Mouse (Mus musculus) embryonic facial prominence, embryonic 11.5 days (tissue): Measurements from ENCODE around the gene C730034F03Rik. TPM values are rescaled to one million over a fixed set of nuclear protein-coding genes. Genes with fewer than 3 reads are reported as not detected.

Experiments used
- ATAC-seq: fragments of 200-750 bp; cut with Nextera tagmentation; replicated peaks from 2 replicates; pipeline ENCODE4 v1.8.0; 2017; ENCODE audit warnings: low read depth; ENCODE audit not compliant: insufficient number of reproducible peaks, low FRiP score, low TSS enrichment
- DNase-seq: peaks from one replicate; pipeline ENCODE4 v3.0.0-alpha.2; 2015; ENCODE audit warnings: low spot score
- H3K27ac ChIP-seq: fragments of 300-500 bp; sonication (generic); replicated peaks from 2 replicates; pipeline ENCODE4 v1.5.1; 2014; ENCODE audit warnings: mild to moderate bottlenecking, low read depth, low read length, control low read depth
- H3K27me3 ChIP-seq: fragments of 300-500 bp; sonication (generic); 2 replicates; pipeline ENCODE4 v1.6.1; 2014; ENCODE audit warnings: mild to moderate bottlenecking, low read length, moderate library complexity, mixed read lengths; ENCODE audit not compliant: control insufficient read depth, insufficient read depth
- H3K36me3 ChIP-seq: fragments of 300-500 bp; sonication (generic); replicated peaks from 2 replicates; pipeline ENCODE4 v1.6.1; 2014; ENCODE audit warnings: low read depth, mild to moderate bottlenecking, low read length, moderate library complexity, mixed read lengths; ENCODE audit not compliant: control insufficient read depth, insufficient read depth
- H3K4me1 ChIP-seq: fragments of 300-500 bp; sonication (generic); 2 replicates; pipeline ENCODE4 v1.6.1; 2014; ENCODE audit warnings: low read length, mixed read lengths; ENCODE audit not compliant: control insufficient read depth, insufficient read depth
- H3K4me2 ChIP-seq: fragments of 300-500 bp; sonication (generic); 2 replicates; pipeline ENCODE4 v1.6.1; 2014; ENCODE audit warnings: low read depth, mild to moderate bottlenecking, control low read depth, low read length, moderate library complexity
- H3K4me3 ChIP-seq: fragments of 300-500 bp; sonication (generic); 2 replicates; pipeline ENCODE4 v1.5.1; 2014; ENCODE audit warnings: low read depth, low read length, control low read depth
- H3K9ac ChIP-seq: fragments of 300-500 bp; sonication (generic); replicated peaks from 2 replicates; pipeline ENCODE4 v1.6.1; 2014; ENCODE audit warnings: mild to moderate bottlenecking, control low read depth, low read length
- H3K9me3 ChIP-seq: fragments of 300-500 bp; sonication (generic); replicated peaks from 2 replicates; pipeline ENCODE4 v1.6.1; 2016; ENCODE audit warnings: mild to moderate bottlenecking, low read length, inconsistent platforms, mixed read lengths; ENCODE audit not compliant: control insufficient read depth
- WGBS: fragments of 180-500 bp; shearing (Covaris S2); extraction: QIAGEN DNeasy Blood & Tissue Kit; methylation state at CpG from one replicate; pipeline ENCODE4 v1.1.7; 2014; 5-methylcytosine and 5-hydroxymethylcytosine counted together
- polyA plus RNA-seq: library from polyadenylated mRNA; unstranded; fragments of >200 nt; fragmentation: Nextera tagmentation; extraction: Ambion mirVana; gene quantifications from 2 replicates; pipeline ENCODE4 v1.2.1, GENCODE M21; 2014

The C730034F03Rik gene
- polyA plus RNA-seq, 1 experiment from 2014 or later, result 0.63 TPM

DNA sequence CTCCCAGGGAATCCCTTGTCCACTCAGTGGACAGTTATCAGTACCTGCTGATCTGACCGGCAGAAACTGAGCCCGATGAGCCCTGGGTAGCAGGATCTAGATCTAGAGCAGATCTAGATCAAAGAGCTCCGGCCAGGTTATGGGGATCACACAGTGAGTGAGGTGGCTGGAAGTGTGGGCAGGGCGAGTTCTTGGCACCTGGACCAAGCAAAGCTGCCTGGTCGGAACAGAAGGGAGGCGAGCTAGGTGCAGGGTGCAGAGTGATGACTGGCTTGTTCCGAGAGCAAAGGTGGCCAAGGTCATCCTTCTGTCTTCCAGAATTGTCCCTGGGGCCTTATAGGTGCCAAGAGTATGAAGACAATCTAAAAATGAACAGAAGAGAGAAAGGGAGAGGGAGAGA, 30.4 kb downstream of the C730034F03Rik start:
- Histone ChIP-seq H3K9me3 (no peaks in the 10 kb centered on the region), H3K4me2 (no peak overlapping the region), H3K4me3 (no peak overlapping the region), H3K27me3 (no peaks in the 10 kb centered on the region; the same call in 1 of the 2 replicates), H3K4me1 (no peaks in the 10 kb centered on the region), H3K36me3 (no peaks in the 10 kb centered on the region; the same call in 1 of the 2 replicates), H3K27ac (no peak overlapping the region), H3K9ac (no peak overlapping the region)
- ATAC-seq (no peak), DNase-seq (no peak)
- WGBS, result 79% methylated on average over 7 of the region's 7 CpGs

DNA sequence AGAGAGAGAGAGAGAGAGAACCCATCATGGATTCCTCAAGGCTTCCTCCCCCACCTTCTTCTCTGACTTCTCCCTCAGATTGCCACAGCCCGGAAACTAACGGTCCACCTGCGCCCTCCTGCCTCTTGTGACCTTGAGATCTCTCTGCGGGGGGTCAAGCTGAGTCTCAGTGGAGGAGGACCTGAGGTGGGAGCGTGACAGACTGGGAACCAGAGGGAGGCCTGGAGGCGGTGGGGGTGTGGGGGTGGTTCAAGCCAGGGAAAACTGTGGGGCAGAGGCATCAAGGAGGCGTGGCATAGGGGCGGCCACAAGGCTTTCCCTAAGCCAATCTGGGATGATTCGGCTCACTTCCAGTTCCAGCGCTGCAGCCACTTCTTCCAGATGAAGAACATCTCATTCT, 30.9 kb downstream of the C730034F03Rik start:
- no peak overlapping the region for H3K4me2 ChIP-seq
- no peak overlapping the region for H3K27ac ChIP-seq
- WGBS, result 73% methylated on average over 10 of the region's 10 CpGs

DNA sequence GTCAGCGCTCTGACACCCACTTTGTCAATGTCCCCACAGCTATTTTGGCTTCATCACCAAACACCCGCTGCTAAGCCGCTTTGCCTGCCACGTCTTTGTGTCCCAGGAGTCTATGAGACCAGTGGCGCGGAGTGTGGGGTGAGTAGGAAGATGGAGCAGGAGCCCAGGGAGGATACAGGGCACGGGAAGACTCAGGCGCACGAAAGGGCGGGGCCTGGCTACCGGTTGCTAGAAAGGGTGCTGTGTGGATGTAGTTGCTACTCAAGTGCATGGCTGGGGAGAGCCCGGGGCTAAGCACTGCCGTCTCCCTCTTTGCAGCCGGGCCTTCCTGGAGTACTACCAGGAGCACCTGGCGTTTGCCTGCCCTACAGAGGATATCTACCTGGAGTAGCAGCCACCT, 31.9 kb downstream of the C730034F03Rik start:
- no peaks in the 10 kb centered on the region; the same call in 1 of the 2 replicates for H3K36me3 ChIP-seq

More for the DNA sequence above, 30.9 kb downstream of the C730034F03Rik start:
- no peak for DNase-seq
- Histone ChIP-seq H3K9ac (no peak overlapping the region), H3K4me3 (no peak overlapping the region), H3K4me1 (no peaks in the 10 kb centered on the region), H3K27me3 (no peaks in the 10 kb centered on the region), H3K9me3 (no peaks in the 10 kb centered on the region), H3K36me3 (no peaks in the 10 kb centered on the region; the same call in 1 of the 2 replicates)
- no peak for ATAC-seq

DNA sequence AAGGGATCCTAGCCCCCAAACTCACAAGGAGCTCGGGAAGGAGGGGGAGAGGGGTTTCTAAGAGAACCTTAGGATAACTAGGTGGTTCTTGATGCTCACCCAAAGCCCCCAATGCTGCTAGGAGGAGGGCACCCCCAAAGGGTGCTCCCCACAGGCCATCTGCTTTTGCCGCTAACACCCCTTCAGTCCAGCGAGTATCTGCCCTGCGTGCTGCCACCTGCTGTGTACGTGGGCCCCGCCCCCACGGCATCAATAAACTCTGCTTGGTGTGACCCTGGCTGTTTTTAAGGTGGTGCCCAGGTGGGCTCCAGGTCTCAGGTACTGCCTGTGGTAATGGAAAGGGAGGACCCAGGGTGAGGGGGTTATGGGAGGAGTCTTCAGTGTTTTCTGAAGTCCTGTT, 32.8 kb downstream of the C730034F03Rik start:
- Histone ChIP-seq H3K4me2 (no peak overlapping the region), H3K27ac (no peak overlapping the region), H3K36me3 (no peaks in the 10 kb centered on the region), H3K9me3 (no peaks in the 10 kb centered on the region), H3K4me3 (no peak overlapping the region), H3K4me1 (no peaks in the 10 kb centered on the region), H3K9ac (no peak overlapping the region), H3K27me3 (no peaks in the 10 kb centered on the region)
- 68% methylated on average over 7 of the region's 7 CpGs for WGBS
- DNase-seq, result no peak
- ATAC-seq, result no peak

More for the DNA sequence above, 31.9 kb downstream of the C730034F03Rik start:
- no peak overlapping the region for H3K4me3 ChIP-seq
- no peaks in the 10 kb centered on the region for H3K4me1 ChIP-seq
- H3K9me3 ChIP-seq, result no peaks in the 10 kb centered on the region
- H3K4me2 ChIP-seq, result no peak overlapping the region
- 81% methylated on average over 15 of the region's 15 CpGs for WGBS
- no peak overlapping the region for H3K27ac ChIP-seq
- ATAC-seq (no peak), DNase-seq (no peak)
- H3K9ac ChIP-seq, result no peak overlapping the region
- no peaks in the 10 kb centered on the region for H3K27me3 ChIP-seq

DNA sequence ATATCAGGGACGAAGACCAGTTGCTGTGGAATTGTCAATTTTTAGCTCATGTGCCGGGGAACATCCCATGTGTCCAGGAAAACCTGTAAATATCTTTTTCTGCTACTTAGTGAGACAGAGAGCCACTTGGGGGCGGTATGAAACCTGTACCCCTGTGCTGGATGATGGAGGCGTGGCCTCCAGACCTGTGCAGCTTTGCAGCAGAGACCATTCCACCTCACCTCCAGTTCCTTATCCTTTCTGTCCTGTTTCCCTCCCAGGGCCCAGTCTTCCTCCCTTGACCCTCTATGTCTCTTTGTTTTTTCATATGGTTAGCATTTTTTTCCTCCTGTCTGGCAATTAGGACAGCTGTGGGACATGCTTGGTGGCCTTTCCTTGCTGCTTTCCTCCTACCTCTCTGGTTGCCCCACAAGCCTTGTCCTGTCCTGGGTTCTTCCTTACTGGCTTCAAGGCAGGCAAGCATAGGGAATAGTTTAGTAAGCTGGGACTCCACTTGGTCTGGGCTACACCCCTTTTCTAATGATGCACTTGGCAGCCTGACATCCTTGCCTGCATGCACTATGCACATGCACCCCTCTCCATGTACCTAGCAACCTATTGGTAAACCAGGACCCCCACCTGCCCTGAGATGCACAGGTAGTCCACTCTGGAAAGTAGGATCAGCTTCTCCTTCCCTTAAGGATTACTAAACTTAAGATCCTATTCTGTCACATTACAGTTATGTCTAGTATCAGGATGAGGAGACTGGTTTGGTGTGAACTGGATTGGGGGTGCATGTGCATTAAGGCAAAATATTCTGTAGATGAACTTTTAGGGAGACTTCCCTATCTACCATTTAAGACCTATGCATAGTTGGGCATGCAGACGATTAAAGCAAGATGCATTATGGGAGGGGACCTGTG, 34.2 kb downstream of the C730034F03Rik start:
- DNase-seq (peak; percentile 24), ATAC-seq (no peak)
- H3K9me3 ChIP-seq, result no peaks in the 10 kb centered on the region
- H3K4me1 ChIP-seq, result no peaks in the 10 kb centered on the region
- H3K36me3 ChIP-seq, result no peaks in the 10 kb centered on the region
- H3K4me2 ChIP-seq, result no peak overlapping the region
- H3K27ac ChIP-seq, result no peak overlapping the region
- H3K27me3 ChIP-seq, result no peaks in the 10 kb centered on the region
- 58% methylated on average over 5 of the region's 5 CpGs for WGBS
- no peak overlapping the region for H3K4me3 ChIP-seq
- H3K9ac ChIP-seq, result no peak overlapping the region

DNA sequence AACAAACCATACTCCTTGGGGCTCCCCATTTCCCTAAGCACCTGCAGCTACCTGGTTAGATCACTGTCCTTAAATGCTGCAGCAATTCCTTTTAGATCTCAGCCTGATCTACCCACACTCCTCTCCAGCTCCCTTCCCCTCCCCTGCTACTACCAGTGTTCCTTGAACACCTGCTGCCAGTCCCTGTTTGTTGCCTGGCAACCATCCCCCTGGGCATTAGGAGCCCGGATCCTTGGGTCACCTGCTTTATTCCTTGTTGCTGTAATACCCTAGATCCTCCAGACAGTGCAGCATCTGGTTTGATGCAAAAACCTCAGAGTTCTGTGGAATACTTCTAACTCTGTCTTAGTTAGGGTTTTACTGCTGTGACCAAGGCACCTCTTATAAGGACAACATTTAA, 35.7 kb downstream of the C730034F03Rik start:
- Histone ChIP-seq H3K9ac (no peak overlapping the region), H3K4me3 (no peak overlapping the region), H3K9me3 (no peaks in the 10 kb centered on the region), H3K27me3 (no peaks in the 10 kb centered on the region), H3K4me2 (no peak overlapping the region), H3K27ac (no peak overlapping the region), H3K36me3 (no peaks in the 10 kb centered on the region), H3K4me1 (no peaks in the 10 kb centered on the region)
- 18% methylated on average over 1 of the region's 1 CpGs for WGBS
- DNase-seq (peak; percentile 22), ATAC-seq (peak; percentile 42; the same call in 1 of the 2 replicates)

DNA sequence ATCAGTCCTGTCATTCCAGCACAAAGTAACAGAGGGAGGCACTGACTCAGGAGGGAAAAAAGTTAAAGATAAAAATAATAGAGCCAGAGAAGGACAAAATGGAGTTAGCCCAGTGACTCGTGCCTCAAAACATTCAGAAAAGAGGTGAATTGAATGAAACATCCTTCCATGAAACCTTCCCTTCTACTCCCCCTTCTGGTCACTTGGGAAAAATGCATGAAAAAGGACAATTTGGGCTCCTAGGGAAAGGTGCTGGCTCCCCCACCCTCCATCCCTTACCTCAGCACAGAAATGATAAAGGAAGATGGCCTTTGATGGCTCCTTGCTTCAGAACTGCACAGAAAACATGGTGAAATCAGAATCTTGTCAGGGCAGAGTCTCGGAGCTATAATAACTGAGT, 39.2 kb downstream of the C730034F03Rik start:
- no peaks in the 10 kb centered on the region for H3K27me3 ChIP-seq
- ATAC-seq (no peak), DNase-seq (peak; percentile 68)
- no peak overlapping the region for H3K4me3 ChIP-seq
- no peak overlapping the region for H3K27ac ChIP-seq
- H3K4me1 ChIP-seq, result no peaks in the 10 kb centered on the region
- H3K4me2 ChIP-seq, result no peak overlapping the region
- no peaks in the 10 kb centered on the region for H3K9me3 ChIP-seq
- H3K9ac ChIP-seq, result no peak overlapping the region
- WGBS, result 34% methylated on average over 2 of the region's 2 CpGs
- H3K36me3 ChIP-seq, result no peaks in the 10 kb centered on the region

DNA sequence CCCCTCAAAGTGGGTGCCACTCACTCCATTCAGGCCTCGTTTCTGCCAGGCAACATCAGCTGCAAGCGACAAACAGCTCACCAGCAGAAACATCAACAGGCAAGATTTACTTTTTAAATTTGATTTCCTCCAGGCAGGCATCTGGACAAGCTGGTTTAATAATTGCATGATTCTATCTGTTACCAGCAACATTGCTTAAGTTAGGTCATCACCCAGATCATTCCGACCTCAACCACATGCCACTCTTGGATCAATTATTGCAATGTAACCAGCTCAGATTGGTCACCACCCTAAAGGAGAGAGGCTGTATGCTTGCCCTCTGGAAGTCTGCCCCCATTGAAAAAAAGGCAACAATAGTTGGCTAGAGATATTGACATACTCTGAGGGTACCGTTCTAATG, 42.1 kb downstream of the C730034F03Rik start:
- Histone ChIP-seq H3K9ac (no peak overlapping the region), H3K4me1 (no peaks in the 10 kb centered on the region), H3K4me3 (no peak overlapping the region), H3K9me3 (no peaks in the 10 kb centered on the region), H3K27me3 (no peaks in the 10 kb centered on the region), H3K4me2 (no peak overlapping the region), H3K27ac (no peak overlapping the region), H3K36me3 (no peaks in the 10 kb centered on the region)
- WGBS, result 93% methylated on average over 4 of the region's 4 CpGs
- DNase-seq, result no peak
- no peak for ATAC-seq
